Mouse (Mus musculus) thymus, adult 2 months (tissue): ENCODE results near the gene Rb1.

Experiments used
- CTCF ChIP-seq: fragments of 200-500 bp; IDR thresholded peaks from 2 replicates; pipeline ENCODE4 v1.5.1; 2012; ENCODE audit warnings: mild to moderate bottlenecking, control low read depth, low read length, moderate library complexity, borderline replicate concordance; ENCODE audit not compliant: control insufficient read depth, poor library complexity, insufficient read depth; ENCODE audit errors: extremely low read depth
- POLR2A ChIP-seq: fragments of 200-500 bp; IDR thresholded peaks from 2 replicates; pipeline ENCODE4 v1.6.1; 2012; ENCODE audit warnings: mild to moderate bottlenecking, low read length, control low read depth, moderate library complexity; ENCODE audit not compliant: control insufficient read depth, poor library complexity, insufficient read depth; ENCODE audit errors: extremely low read depth

- TF ChIP-seq POLR2A (no peak), CTCF (no peak)
Measured at GRCm38 (mm10) chr14:73174091-73174995, 151.3 kb downstream of the Rb1 start.
